Mouse (Mus musculus) bone marrow, adult 2 months (tissue): ENCODE measurements at regions not wholly inside any gene's neighbourhood (a gene's known extent, or its start where the extent isn't known, plus 50 kb on each side); places are given as distances from the start of the nearest gene placed in this dataset.

Source experiments
- CTCF ChIP-seq: fragments of 200-500 bp; IDR thresholded peaks from 2 replicates; pipeline ENCODE4 v1.5.1; 2011; ENCODE audit warnings: low read length, control low read depth; ENCODE audit not compliant: control insufficient read depth, insufficient read depth
- POLR2A ChIP-seq: fragments of 200-500 bp; IDR thresholded peaks from 2 replicates; pipeline ENCODE4 v1.6.1; 2011; ENCODE audit warnings: low read depth, mild to moderate bottlenecking, control low read depth, low read length, borderline replicate concordance; ENCODE audit not compliant: control insufficient read depth

GRCm38 (mm10) chr5:64435491-64435890 lies 279.4 kb downstream of the Tbc1d1 start:
- TF ChIP-seq POLR2A (no peak), CTCF (no peak)
